Mouse (Mus musculus): ENCODE results near the gene Vmn1r45. TPM values are rescaled to one million over a fixed set of nuclear protein-coding genes. Genes with fewer than 3 reads are reported as not detected.
"Not testable (repeated sequence)": the region's sequence is repeated elsewhere in the genome, so short reads cannot be mapped to it uniquely, and the experiment has no call there.

The Vmn1r45 gene
- not detected in 2 replicates for polyA plus RNA-seq (2014; fragmentation: Nextera tagmentation; extraction: Ambion mirVana)

- H3K4me3 ChIP-seq (ENCODE audit: low read depth, low read length); H3K4me2 ChIP-seq; H3K9ac ChIP-seq (ENCODE audit: low read length); H3K9me3 ChIP-seq (ENCODE audit: control insufficient read depth, low read length); H3K27me3 ChIP-seq (ENCODE audit: control insufficient read depth, insufficient read depth, low read length); DNase-seq (ENCODE audit: low spot score, missing footprints); H3K27ac ChIP-seq (ENCODE audit: low read depth, low read length); H3K36me3 ChIP-seq (ENCODE audit: control insufficient read depth, insufficient read depth, low read length); H3K4me1 ChIP-seq (ENCODE audit: control insufficient read depth, insufficient read depth, low read length); ATAC-seq (ENCODE audit: low FRiP score): not testable (repeated sequence)
- 84% methylated on average over 2 of the region's 2 CpGs for WGBS
These were observed at the start of gene Vmn1r45 for GRCm38 (mm10) chr6:89940498-89940897. Gene Vmn1r45, minus strand, starts transcription at chr6:89940598.

- Histone ChIP-seq H3K9me3 (ENCODE audit: control insufficient read depth, low read length) (peaks cover 6% of the 10 kb centered on the region; the same call in 1 of the 2 replicates), H3K36me3 (ENCODE audit: control insufficient read depth, insufficient read depth, low read length) (no peaks in the 10 kb centered on the region), H3K27ac (ENCODE audit: low read depth, low read length) (no peak overlapping the region), H3K9ac (ENCODE audit: low read length) (no peak overlapping the region), H3K4me1 (ENCODE audit: control insufficient read depth, insufficient read depth, low read length) (no peaks in the 10 kb centered on the region), H3K4me2 (no peak overlapping the region), H3K4me3 (ENCODE audit: low read depth, low read length) (no peak overlapping the region), H3K27me3 (ENCODE audit: control insufficient read depth, insufficient read depth, low read length) (no peaks in the 10 kb centered on the region)
- WGBS: 24% methylated on average over 1 of the region's 1 CpGs
- ATAC-seq (ENCODE audit: low FRiP score) (no peak), DNase-seq (ENCODE audit: low spot score, missing footprints) (no peak)
These were observed 45.6 kb upstream of the Vmn1r45 start for GRCm38 (mm10) chr6:89985989-89986388.

- H3K27me3 ChIP-seq (ENCODE audit: control insufficient read depth, insufficient read depth, low read length): no peaks in the 10 kb centered on the region
- no peak within 1 kb of the TSS for H3K9ac ChIP-seq (ENCODE audit: low read length)
- WGBS: 72% methylated on average over 2 of the region's 2 CpGs
- DNase-seq (ENCODE audit: low spot score, missing footprints) (no peak), ATAC-seq (ENCODE audit: low FRiP score) (no peak)
- peaks cover 3% of the 10 kb centered on the region; the same call in 1 of the 2 replicates for H3K9me3 ChIP-seq (ENCODE audit: control insufficient read depth, low read length)
- H3K36me3 ChIP-seq (ENCODE audit: control insufficient read depth, insufficient read depth, low read length): no peaks in the 10 kb centered on the region
- H3K4me2 ChIP-seq: no peak within 1 kb of the TSS
- H3K27ac ChIP-seq (ENCODE audit: low read depth, low read length): no peak within 1 kb of the TSS
- no peaks in the 10 kb centered on the region for H3K4me1 ChIP-seq (ENCODE audit: control insufficient read depth, insufficient read depth, low read length)
- no peak within 1 kb of the TSS for H3K4me3 ChIP-seq (ENCODE audit: low read depth, low read length)
These were observed 28.6 kb upstream of the Vmn1r45 start, which contains the start of gene Vmn1r46 for GRCm38 (mm10) chr6:89969013-89969412. Gene Vmn1r46, plus strand, starts transcription at chr6:89969313.

- ATAC-seq (ENCODE audit: low FRiP score): no peak
- H3K4me3 ChIP-seq (ENCODE audit: low read depth, low read length): no peak overlapping the region
- peaks cover 3% of the 10 kb centered on the region; the same call in 1 of the 2 replicates for H3K9me3 ChIP-seq (ENCODE audit: control insufficient read depth, low read length)
- no peak overlapping the region for H3K27ac ChIP-seq (ENCODE audit: low read depth, low read length)
- no peak overlapping the region for H3K4me2 ChIP-seq
- H3K36me3 ChIP-seq (ENCODE audit: control insufficient read depth, insufficient read depth, low read length): no peaks in the 10 kb centered on the region
- DNase-seq (ENCODE audit: low spot score, missing footprints): no peak
- no peak overlapping the region for H3K9ac ChIP-seq (ENCODE audit: low read length)
- H3K4me1 ChIP-seq (ENCODE audit: control insufficient read depth, insufficient read depth, low read length): no peaks in the 10 kb centered on the region
- H3K27me3 ChIP-seq (ENCODE audit: control insufficient read depth, insufficient read depth, low read length): no peaks in the 10 kb centered on the region
These were observed 25.9 kb upstream of the Vmn1r45 start for GRCm38 (mm10) chr6:89966341-89966740.

GRCm38 (mm10) chr6:89953556-89953955 is 13.2 kb upstream of the Vmn1r45 start:
- H3K4me1 ChIP-seq (ENCODE audit: control insufficient read depth, insufficient read depth, low read length): no peaks in the 10 kb centered on the region
- H3K27ac ChIP-seq (ENCODE audit: low read depth, low read length): no peak overlapping the region
- no peaks in the 10 kb centered on the region; the same call in 1 of the 2 replicates for H3K9me3 ChIP-seq (ENCODE audit: control insufficient read depth, low read length)
- ATAC-seq (ENCODE audit: low FRiP score) (no peak), DNase-seq (ENCODE audit: low spot score, missing footprints) (no peak)
- no peaks in the 10 kb centered on the region for H3K27me3 ChIP-seq (ENCODE audit: control insufficient read depth, insufficient read depth, low read length)
- H3K36me3 ChIP-seq (ENCODE audit: control insufficient read depth, insufficient read depth, low read length): no peaks in the 10 kb centered on the region
- no peak overlapping the region for H3K4me2 ChIP-seq
- no peak overlapping the region for H3K9ac ChIP-seq (ENCODE audit: low read length)
- H3K4me3 ChIP-seq (ENCODE audit: low read depth, low read length): no peak overlapping the region
- 81% methylated on average over 2 of the region's 2 CpGs for WGBS

GRCm38 (mm10) chr6:89940926-89941325 is 528 bp upstream of the Vmn1r45 start:
- no peaks in the 10 kb centered on the region for H3K4me1 ChIP-seq (ENCODE audit: control insufficient read depth, insufficient read depth, low read length)
- H3K4me2 ChIP-seq: no peak overlapping the region
- H3K27me3 ChIP-seq (ENCODE audit: control insufficient read depth, insufficient read depth, low read length): no peaks in the 10 kb centered on the region
- no peaks in the 10 kb centered on the region for H3K9me3 ChIP-seq (ENCODE audit: control insufficient read depth, low read length)
- no peak for DNase-seq (ENCODE audit: low spot score, missing footprints)
- H3K36me3 ChIP-seq (ENCODE audit: control insufficient read depth, insufficient read depth, low read length): no peaks in the 10 kb centered on the region
- H3K27ac ChIP-seq (ENCODE audit: low read depth, low read length): no peak overlapping the region
- no peak overlapping the region for H3K4me3 ChIP-seq (ENCODE audit: low read depth, low read length)
- ATAC-seq (ENCODE audit: low FRiP score): no peak
- no peak overlapping the region for H3K9ac ChIP-seq (ENCODE audit: low read length)
- 72% methylated on average over 2 of the region's 2 CpGs for WGBS

GRCm38 (mm10) chr6:89883812-89884211 is 56.6 kb downstream of the Vmn1r45 start:
- Histone ChIP-seq H3K9ac (ENCODE audit: low read length) (no peak overlapping the region), H3K27me3 (ENCODE audit: control insufficient read depth, insufficient read depth, low read length) (no peaks in the 10 kb centered on the region), H3K36me3 (ENCODE audit: control insufficient read depth, insufficient read depth, low read length) (no peaks in the 10 kb centered on the region), H3K4me1 (ENCODE audit: control insufficient read depth, insufficient read depth, low read length) (no peaks in the 10 kb centered on the region), H3K4me2 (no peak overlapping the region), H3K27ac (ENCODE audit: low read depth, low read length) (no peak overlapping the region), H3K4me3 (ENCODE audit: low read depth, low read length) (no peak overlapping the region), H3K9me3 (ENCODE audit: control insufficient read depth, low read length) (peaks cover 2% of the 10 kb centered on the region; the same call in 1 of the 2 replicates)
- ATAC-seq (ENCODE audit: low FRiP score): no peak
- DNase-seq (ENCODE audit: low spot score, missing footprints): no peak
- WGBS: 60% methylated on average over 2 of the region's 2 CpGs

GRCm38 (mm10) chr6:89883360-89883759 is 57.0 kb downstream of the Vmn1r45 start, which contains the start of gene Vmn1r44:
Gene Vmn1r44, plus strand, starts transcription at chr6:89883660.
- Histone ChIP-seq H3K9me3 (ENCODE audit: control insufficient read depth, low read length) (no peaks in the 10 kb centered on the region; the same call in 1 of the 2 replicates), H3K36me3 (ENCODE audit: control insufficient read depth, insufficient read depth, low read length) (no peaks in the 10 kb centered on the region), H3K4me1 (ENCODE audit: control insufficient read depth, insufficient read depth, low read length) (no peaks in the 10 kb centered on the region), H3K4me2 (no peak within 1 kb of the TSS), H3K9ac (ENCODE audit: low read length) (no peak within 1 kb of the TSS), H3K27ac (ENCODE audit: low read depth, low read length) (no peak within 1 kb of the TSS), H3K27me3 (ENCODE audit: control insufficient read depth, insufficient read depth, low read length) (no peaks in the 10 kb centered on the region), H3K4me3 (ENCODE audit: low read depth, low read length) (no peak within 1 kb of the TSS)
- 84% methylated on average over 1 of the region's 1 CpGs for WGBS
- ATAC-seq (ENCODE audit: low FRiP score) (no peak), DNase-seq (ENCODE audit: low spot score, missing footprints) (no peak)
